Mouse (Mus musculus) right cerebral cortex, postnatal 4 days (tissue): ENCODE measurements around the gene Rab11b.
A peak's percentile ranks its signal among the peaks of the same experiment; 100 is the strongest.

ENCODE experiments used
- DNase-seq: peaks from one replicate; pipeline ENCODE4 v3.0.0-alpha.2; 2022

Rab11b gene

GRCm38 (mm10) chr17:33760255-33761165, at the start of gene Rab11b:
Gene Rab11b, minus strand, starts transcription at chr17:33760530.
- DNase-seq: peak; percentile 99

GRCm38 (mm10) chr17:33808192-33808591, 47.9 kb upstream of the Rab11b start:
- no peak for DNase-seq

GRCm38 (mm10) chr17:33807181-33807888, 47.0 kb upstream of the Rab11b start:
- no peak for DNase-seq

- DNase-seq: no peak
Measured at GRCm38 (mm10) chr17:33804745-33805144, 44.4 kb upstream of the Rab11b start.

GRCm38 (mm10) chr17:33804205-33804604, 43.9 kb upstream of the Rab11b start:
- no peak for DNase-seq

GRCm38 (mm10) chr17:33802221-33802620, 41.9 kb upstream of the Rab11b start:
- no peak for DNase-seq

- DNase-seq: no peak
Measured at GRCm38 (mm10) chr17:33799277-33799676, 38.9 kb upstream of the Rab11b start.

- DNase-seq: no peak
Measured at GRCm38 (mm10) chr17:33798306-33798705, 38.0 kb upstream of the Rab11b start.

- DNase-seq: no peak
Measured at GRCm38 (mm10) chr17:33788732-33789131, 28.4 kb upstream of the Rab11b start.

GRCm38 (mm10) chr17:33786375-33786774, 26.0 kb upstream of the Rab11b start:
- DNase-seq: no peak

- DNase-seq: no peak
Measured at GRCm38 (mm10) chr17:33784939-33785338, 24.6 kb upstream of the Rab11b start.

GRCm38 (mm10) chr17:33783408-33783807, 23.1 kb upstream of the Rab11b start:
- peak; percentile 32 for DNase-seq

GRCm38 (mm10) chr17:33782067-33782466, 21.7 kb upstream of the Rab11b start:
- no peak for DNase-seq

GRCm38 (mm10) chr17:33781124-33781977, 21.0 kb upstream of the Rab11b start, which contains the start of gene Angptl4:
Gene Angptl4, minus strand, starts transcription at chr17:33781830.
- DNase-seq: peak; percentile 33

GRCm38 (mm10) chr17:33780431-33780830, 20.1 kb upstream of the Rab11b start:
- DNase-seq: no peak

- no peak for DNase-seq
Measured at GRCm38 (mm10) chr17:33779967-33780295, 19.6 kb upstream of the Rab11b start.

GRCm38 (mm10) chr17:33779271-33779966, 19.1 kb upstream of the Rab11b start:
- DNase-seq: peak; percentile 80

GRCm38 (mm10) chr17:33775287-33775686, 15.0 kb upstream of the Rab11b start:
- no peak for DNase-seq

GRCm38 (mm10) chr17:33774573-33775155, 14.3 kb upstream of the Rab11b start:
- DNase-seq: no peak

- no peak for DNase-seq
Measured at GRCm38 (mm10) chr17:33773871-33774572, 13.7 kb upstream of the Rab11b start.

GRCm38 (mm10) chr17:33773426-33773825, 13.1 kb upstream of the Rab11b start:
- no peak for DNase-seq
